Mouse (Mus musculus) testis, adult 2 months (tissue): ENCODE data around the gene Fxyd7.

Source experiments
- CTCF ChIP-seq: fragments of 200-500 bp; IDR thresholded peaks from 2 replicates; pipeline ENCODE4 v1.5.1; 2012; ENCODE audit warnings: low read depth, mild to moderate bottlenecking, inconsistent platforms, low read length, moderate library complexity; ENCODE audit not compliant: control insufficient read depth, insufficient read depth, insufficient replicate concordance
- POLR2A ChIP-seq: fragments of 200-500 bp; IDR thresholded peaks from 2 replicates; pipeline ENCODE4 v1.6.1; 2012; ENCODE audit warnings: low read depth, mild to moderate bottlenecking, inconsistent platforms, low read length, moderate library complexity; ENCODE audit not compliant: control insufficient read depth

DNA sequence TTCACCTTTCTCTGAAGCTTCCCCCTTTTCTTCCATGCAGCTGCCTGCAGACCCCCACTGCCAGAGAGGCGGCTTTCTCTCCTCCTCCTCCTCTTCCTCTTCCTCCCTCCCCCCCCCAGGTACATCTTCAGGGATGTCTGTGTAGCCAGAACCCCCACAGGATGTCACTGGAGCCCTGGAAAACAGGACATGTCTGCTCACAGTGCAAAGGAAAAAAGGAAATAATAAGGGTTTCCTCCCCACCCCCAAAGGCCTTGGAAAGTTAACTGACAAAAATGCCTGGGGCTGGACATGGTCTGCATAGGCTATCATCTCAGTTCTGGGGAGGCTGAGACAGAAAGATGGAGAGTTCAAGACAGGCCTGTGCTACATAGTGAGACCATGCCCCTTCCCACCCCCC, 29.8 kb upstream of the Fxyd7 start:
- TF ChIP-seq POLR2A = no peak
- TF ChIP-seq CTCF = no peak
